ENCODE assay signal across 18 mouse cellular contexts in genomic region chr2:110528191-110528590, GRCm38 (mm10).
DNase-seq lines count a peak whose midpoint lies in the region; ATAC-seq and TF ChIP-seq lines count a peak whose summit lies in the region.
"Had no signal": no experiment of that assay in that cellular context is flagged by ENCODE, and none has a peak within 500 bp of the region (broad histone marks: within the 10 kb centered on the region; RNA-seq: fewer than 3 reads in every experiment).

No protein-coding gene starts in this region.

- no peaks in the 10 kb centered on the region for H3K36me3 ChIP-seq in liver, embryonic 11.5 days (ENCODE audit: control insufficient read depth, insufficient read depth, low read length)
- H3K36me3 ChIP-seq in embryonic facial prominence, embryonic 14.5 days (ENCODE audit: control insufficient read depth, insufficient read depth, low read length), result no peaks in the 10 kb centered on the region
- H3K36me3 ChIP-seq in limb, embryonic 14.5 days (ENCODE audit: control insufficient read depth, insufficient read depth, low read length), result no peaks in the 10 kb centered on the region
- H3K36me3 ChIP-seq: heart, embryonic 12.5 days; midbrain, embryonic 10.5 days had no signal

- H3K9ac ChIP-seq in liver, embryonic 11.5 days (ENCODE audit: low read depth, low read length), result no peak overlapping the region
- no peak overlapping the region for H3K9ac ChIP-seq in embryonic facial prominence, embryonic 14.5 days (ENCODE audit: low read depth, low read length)
- H3K9ac ChIP-seq in limb, embryonic 14.5 days (ENCODE audit: low read depth, low read length, severe bottlenecking), result no peak overlapping the region
- H3K9ac ChIP-seq: heart, embryonic 12.5 days had no signal

- no peak overlapping the region for H3K27ac ChIP-seq in liver, embryonic 11.5 days (ENCODE audit: low read depth, low read length)
- peak overlapping the region; percentile 41; the same call in 1 of the 2 replicates for H3K27ac ChIP-seq in embryonic facial prominence, embryonic 14.5 days (replicated peaks; ENCODE audit: low read depth, low read length)
- no peak overlapping the region for H3K27ac ChIP-seq in limb, embryonic 14.5 days (replicated peaks; ENCODE audit: low read depth, low read length)
- H3K27ac ChIP-seq: midbrain, embryonic 10.5 days had no signal

- no peaks in the 10 kb centered on the region for H3K27me3 ChIP-seq in liver, embryonic 11.5 days (replicated peaks; ENCODE audit: control insufficient read depth, insufficient read depth, low read length)
- no peaks in the 10 kb centered on the region for H3K27me3 ChIP-seq in embryonic facial prominence, embryonic 14.5 days (replicated peaks; ENCODE audit: control insufficient read depth, insufficient read depth, low read length)
- no peaks in the 10 kb centered on the region for H3K27me3 ChIP-seq in limb, embryonic 14.5 days (ENCODE audit: control insufficient read depth, insufficient read depth, low read length)
- H3K27me3 ChIP-seq: CH12.LX; heart, embryonic 12.5 days had no signal

- H3K4me1 ChIP-seq in liver, embryonic 11.5 days (replicated peaks; ENCODE audit: control insufficient read depth, insufficient read depth, low read length), result no peaks in the 10 kb centered on the region
- H3K4me1 ChIP-seq in embryonic facial prominence, embryonic 14.5 days (ENCODE audit: control insufficient read depth, insufficient read depth, low read length), result no peaks in the 10 kb centered on the region
- 0 out of 2 replicates have a peak, but pooled peaks cover 2% of the 10 kb centered on the region for H3K4me1 ChIP-seq in limb, embryonic 14.5 days (ENCODE audit: control insufficient read depth, insufficient read depth, low read length)
- H3K4me1 ChIP-seq: heart, embryonic 12.5 days; midbrain, embryonic 10.5 days had no signal

- no peak for ATAC-seq in liver, embryonic 11.5 days (replicated peaks; ENCODE audit: low FRiP score)
- ATAC-seq in embryonic facial prominence, embryonic 14.5 days (ENCODE audit: low read depth), result peak; percentile 76; the same call in 1 of the 2 replicates
- peak; percentile 60; the same call in 1 of the 2 replicates for ATAC-seq in limb, embryonic 14.5 days (ENCODE audit: low FRiP score, low read depth)
- ATAC-seq: forebrain, embryonic 14.5 days had no signal

- no peak overlapping the region for H3K4me2 ChIP-seq in liver, embryonic 11.5 days
- no peak overlapping the region for H3K4me2 ChIP-seq in embryonic facial prominence, embryonic 14.5 days (ENCODE audit: low read depth, low read length)
- H3K4me2 ChIP-seq in limb, embryonic 14.5 days (replicated peaks; ENCODE audit: low read depth, low read length, severe bottlenecking), result no peak overlapping the region
- H3K4me2 ChIP-seq: heart, embryonic 12.5 days had no signal

- no peaks in the 10 kb centered on the region for H3K9me3 ChIP-seq in liver, embryonic 11.5 days (ENCODE audit: control insufficient read depth, low read length)
- no peaks in the 10 kb centered on the region for H3K9me3 ChIP-seq in embryonic facial prominence, embryonic 14.5 days (ENCODE audit: control insufficient read depth, low read length)
- no peaks in the 10 kb centered on the region for H3K9me3 ChIP-seq in limb, embryonic 14.5 days (ENCODE audit: control insufficient read depth, low read length)
- H3K9me3 ChIP-seq: midbrain, embryonic 10.5 days had no signal

- 54% methylated on average over 3 of the region's 3 CpGs for WGBS in liver, embryonic 11.5 days
- 6% methylated on average over 3 of the region's 3 CpGs for WGBS in embryonic facial prominence, embryonic 14.5 days
- WGBS in limb, embryonic 14.5 days, result 24% methylated on average over 3 of the region's 3 CpGs

- DNase-seq in embryo, embryonic 10 days (ENCODE audit: low spot score), result peak; percentile 28
- no peak for DNase-seq in embryo, embryonic 9.5 days (ENCODE audit: extremely low spot score)
- peak; percentile 6 for DNase-seq in liver
- DNase-seq in liver, embryonic 11.5 days (ENCODE audit: low spot score), result no peak
- peak; percentile 85 for DNase-seq in embryonic facial prominence, embryonic 14.5 days (ENCODE audit: low spot score)
- DNase-seq in limb, embryonic 14.5 days (ENCODE audit: low spot score), result peak; percentile 63
- no peak for DNase-seq in adrenal gland, postnatal 4 days (ENCODE audit: low spot score in 2 of 2)
- no peak for DNase-seq in cerebellum, adult 8-10 months
- DNase-seq: cerebellum, adult 11 months; gastrocnemius, postnatal 14 days; heart, postnatal 4 days; kidney, adult 8-10 months; left cerebral cortex, postnatal 4 days; lung, postnatal 10 days had no signal

- H3K4me3 ChIP-seq in liver, embryonic 11.5 days (ENCODE audit: low read depth, low read length), result no peak overlapping the region
- no peak overlapping the region for H3K4me3 ChIP-seq in embryonic facial prominence, embryonic 14.5 days (ENCODE audit: low read depth, low read length)
- H3K4me3 ChIP-seq in limb, embryonic 14.5 days (replicated peaks; ENCODE audit: low read length), result no peak overlapping the region
- H3K4me3 ChIP-seq: heart, embryonic 12.5 days; midbrain, embryonic 10.5 days had no signal

- TF ChIP-seq POLR2A in limb, embryonic 14.5 days (IDR thresholded peaks at IDR 0.05; ENCODE audit: borderline replicate concordance, extremely low read depth, insufficient read depth, insufficient read length), result no peak

Comparison
In these comparisons a context has a peak if more than half of its experiments do, and no peak if none do; other contexts are left out.
1. DNase-seq: peak in embryo, embryonic 10 days (single experiment), liver (single experiment), embryonic facial prominence, embryonic 14.5 days (single experiment) and limb, embryonic 14.5 days (single experiment); none in embryo, embryonic 9.5 days (single experiment), liver, embryonic 11.5 days (single experiment), adrenal gland, postnatal 4 days (0 of 2) and cerebellum, adult 8-10 months (single experiment).